Mouse (Mus musculus): Measurements from ENCODE around the gene Dusp1. TPM values are rescaled to one million over a fixed set of nuclear protein-coding genes. Genes with fewer than 3 reads are reported as not detected.

Gene Dusp1
- polyA plus RNA-seq, 1 experiment from 2014 or later: 25.9 TPM

- H3K4me3 ChIP-seq (ENCODE audit: low read depth, low read length): peak overlapping the region; percentile 93
- peak; percentile 88 for ATAC-seq (ENCODE audit: low read depth)
- peaks cover 64% of the 10 kb centered on the region for H3K4me1 ChIP-seq (ENCODE audit: control insufficient read depth, low read depth, low read length)
- peak overlapping the region; percentile 98 for H3K27ac ChIP-seq (ENCODE audit: low read length)
- no peaks in the 10 kb centered on the region for H3K9me3 ChIP-seq (replicated peaks; ENCODE audit: control insufficient read depth, low read length)
- H3K36me3 ChIP-seq (ENCODE audit: control insufficient read depth, insufficient read depth): peaks cover 14% of the 10 kb centered on the region
- H3K27me3 ChIP-seq (ENCODE audit: control insufficient read depth, insufficient read depth, low read depth, low read length): no peaks in the 10 kb centered on the region
- H3K4me2 ChIP-seq (ENCODE audit: low read depth, low read length): peak overlapping the region; percentile 87
- H3K9ac ChIP-seq (ENCODE audit: low read depth, low read length): peak overlapping the region; percentile 92
- under 1% methylated on average over 58 of the region's 58 CpGs for WGBS (ENCODE audit: insufficient replicate concordance)
Measured at GRCm38 (mm10) chr17:26508345-26508960, 53.5 kb downstream of the Dusp1 start.

- under 1% methylated on average over 46 of the region's 46 CpGs for WGBS (ENCODE audit: insufficient replicate concordance)
- no peaks in the 10 kb centered on the region for H3K27me3 ChIP-seq (ENCODE audit: control insufficient read depth, insufficient read depth, low read depth, low read length)
- ATAC-seq (ENCODE audit: low read depth): peak; percentile 71
- peak overlapping the region; percentile 92 for H3K9ac ChIP-seq (ENCODE audit: low read depth, low read length)
- H3K4me1 ChIP-seq (ENCODE audit: control insufficient read depth, low read depth, low read length): peaks cover 64% of the 10 kb centered on the region
- no peaks in the 10 kb centered on the region for H3K9me3 ChIP-seq (replicated peaks; ENCODE audit: control insufficient read depth, low read length)
- H3K4me2 ChIP-seq (ENCODE audit: low read depth, low read length): peak overlapping the region; percentile 87
- H3K27ac ChIP-seq (ENCODE audit: low read length): peak overlapping the region; percentile 98
- H3K4me3 ChIP-seq (ENCODE audit: low read depth, low read length): peak overlapping the region; percentile 93
- H3K36me3 ChIP-seq (ENCODE audit: control insufficient read depth, insufficient read depth): peaks cover 14% of the 10 kb centered on the region
Measured at GRCm38 (mm10) chr17:26507966-26508344, 54.0 kb downstream of the Dusp1 start.

DNA sequence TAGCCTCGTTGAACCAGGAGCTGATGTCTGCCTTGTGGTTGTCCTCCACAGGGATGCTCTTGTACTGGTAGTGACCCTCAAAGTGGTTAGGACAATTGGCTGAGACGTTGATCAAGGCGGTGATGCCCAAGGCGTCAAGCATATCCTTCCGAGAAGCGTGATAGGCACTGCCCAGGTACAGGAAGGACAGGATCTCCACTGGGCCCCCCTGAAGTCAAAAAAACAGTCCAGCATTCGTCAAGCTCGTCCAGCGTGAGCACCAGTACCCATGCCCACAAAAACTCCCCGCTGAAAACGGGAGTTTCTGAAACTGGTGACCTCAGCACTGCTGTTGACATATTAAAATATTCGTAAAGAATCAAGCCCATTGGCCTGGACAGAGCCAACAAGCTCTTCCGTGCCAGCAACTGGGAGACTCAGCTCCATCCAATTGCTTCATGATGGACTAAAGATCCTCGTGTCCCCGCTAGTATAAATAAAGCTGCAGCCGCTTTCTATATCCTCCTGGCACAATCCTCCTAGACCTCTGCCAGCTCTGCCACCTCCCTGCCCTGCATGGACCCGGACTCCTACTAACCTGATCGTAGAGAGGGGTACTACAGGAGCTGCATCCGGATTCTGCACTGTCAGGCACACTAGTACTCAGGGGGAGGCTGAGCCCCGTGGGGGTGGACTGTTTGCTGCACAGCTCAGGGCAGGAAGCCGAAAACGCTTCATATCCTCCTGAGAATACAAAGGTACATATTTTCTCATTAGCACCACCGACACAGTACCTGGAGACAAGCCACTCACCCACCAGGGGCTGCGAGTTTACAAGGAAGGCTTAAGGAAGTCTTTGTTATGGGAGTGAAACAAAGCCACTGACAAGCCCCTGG lies 54.7 kb downstream of the Dusp1 start:
- H3K9me3 ChIP-seq (replicated peaks; ENCODE audit: control insufficient read depth, low read length): no peaks in the 10 kb centered on the region
- H3K27ac ChIP-seq (ENCODE audit: low read length): peak overlapping the region; percentile 98
- H3K9ac ChIP-seq (ENCODE audit: low read depth, low read length): peak overlapping the region; percentile 92
- peak overlapping the region; percentile 87 for H3K4me2 ChIP-seq (ENCODE audit: low read depth, low read length)
- H3K4me3 ChIP-seq (ENCODE audit: low read depth, low read length): peak overlapping the region; percentile 93
- 28% methylated on average over 24 of the region's 24 CpGs for WGBS (ENCODE audit: insufficient replicate concordance)
- peaks cover 14% of the 10 kb centered on the region for H3K36me3 ChIP-seq (ENCODE audit: control insufficient read depth, insufficient read depth)
- ATAC-seq (ENCODE audit: low read depth): no peak
- H3K27me3 ChIP-seq (ENCODE audit: control insufficient read depth, insufficient read depth, low read depth, low read length): no peaks in the 10 kb centered on the region
- peaks cover 64% of the 10 kb centered on the region for H3K4me1 ChIP-seq (ENCODE audit: control insufficient read depth, low read depth, low read length)

DNA sequence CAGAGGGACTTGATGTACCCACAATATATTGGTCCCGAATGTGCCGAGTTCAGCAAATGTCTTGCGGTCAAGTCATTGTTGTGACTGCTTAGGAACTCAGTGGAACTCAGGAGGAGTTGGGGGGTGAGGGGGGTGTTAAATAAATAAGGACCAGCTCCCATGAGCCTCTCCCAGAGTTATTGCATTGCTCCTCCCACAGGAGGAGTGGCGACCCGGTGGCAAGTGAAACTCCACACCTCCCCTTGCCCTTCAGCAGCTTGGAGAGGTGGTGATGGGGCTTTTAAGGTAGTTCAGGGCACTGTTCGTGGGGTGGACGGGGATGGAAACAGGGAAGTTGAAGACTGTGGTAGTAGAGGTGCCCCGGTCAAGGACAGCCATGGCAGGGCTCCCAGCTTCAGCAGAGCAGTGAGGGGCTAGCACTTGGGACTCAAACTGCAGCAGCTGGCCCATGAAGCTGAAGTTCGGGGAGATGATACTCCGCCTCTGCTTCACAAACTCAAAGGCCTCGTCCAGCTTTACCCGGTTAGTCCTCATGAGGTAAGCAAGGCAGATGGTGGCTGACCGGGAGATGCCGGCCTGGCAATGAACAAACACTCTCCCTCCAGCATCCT lies 55.8 kb downstream of the Dusp1 start:
- Histone ChIP-seq H3K9ac (ENCODE audit: low read depth, low read length) (peak overlapping the region; percentile 92), H3K36me3 (ENCODE audit: control insufficient read depth, insufficient read depth) (peaks cover 14% of the 10 kb centered on the region), H3K4me2 (ENCODE audit: low read depth, low read length) (peak overlapping the region; percentile 87), H3K4me3 (ENCODE audit: low read depth, low read length) (peak overlapping the region; percentile 93), H3K9me3 (replicated peaks; ENCODE audit: control insufficient read depth, low read length) (no peaks in the 10 kb centered on the region), H3K27me3 (ENCODE audit: control insufficient read depth, insufficient read depth, low read depth, low read length) (no peaks in the 10 kb centered on the region), H3K27ac (ENCODE audit: low read length) (no peak overlapping the region), H3K4me1 (ENCODE audit: control insufficient read depth, low read depth, low read length) (peaks cover 53% of the 10 kb centered on the region)
- 77% methylated on average over 14 of the region's 14 CpGs for WGBS (ENCODE audit: insufficient replicate concordance)
- ATAC-seq (ENCODE audit: low read depth): no peak

GRCm38 (mm10) chr17:26505181-26505581 lies 56.7 kb downstream of the Dusp1 start:
- no peak overlapping the region for H3K4me2 ChIP-seq (ENCODE audit: low read depth, low read length)
- H3K27me3 ChIP-seq (ENCODE audit: control insufficient read depth, insufficient read depth, low read depth, low read length): no peaks in the 10 kb centered on the region
- no peak overlapping the region for H3K27ac ChIP-seq (ENCODE audit: low read length)
- 75% methylated on average over 3 of the region's 3 CpGs for WGBS (ENCODE audit: insufficient replicate concordance)
- no peak overlapping the region for H3K9ac ChIP-seq (ENCODE audit: low read depth, low read length)
- H3K4me1 ChIP-seq (ENCODE audit: control insufficient read depth, low read depth, low read length): peaks cover 44% of the 10 kb centered on the region
- H3K9me3 ChIP-seq (replicated peaks; ENCODE audit: control insufficient read depth, low read length): no peaks in the 10 kb centered on the region
- peaks cover 14% of the 10 kb centered on the region for H3K36me3 ChIP-seq (ENCODE audit: control insufficient read depth, insufficient read depth)
- no peak for ATAC-seq (ENCODE audit: low read depth)
- H3K4me3 ChIP-seq (ENCODE audit: low read depth, low read length): no peak overlapping the region

DNA sequence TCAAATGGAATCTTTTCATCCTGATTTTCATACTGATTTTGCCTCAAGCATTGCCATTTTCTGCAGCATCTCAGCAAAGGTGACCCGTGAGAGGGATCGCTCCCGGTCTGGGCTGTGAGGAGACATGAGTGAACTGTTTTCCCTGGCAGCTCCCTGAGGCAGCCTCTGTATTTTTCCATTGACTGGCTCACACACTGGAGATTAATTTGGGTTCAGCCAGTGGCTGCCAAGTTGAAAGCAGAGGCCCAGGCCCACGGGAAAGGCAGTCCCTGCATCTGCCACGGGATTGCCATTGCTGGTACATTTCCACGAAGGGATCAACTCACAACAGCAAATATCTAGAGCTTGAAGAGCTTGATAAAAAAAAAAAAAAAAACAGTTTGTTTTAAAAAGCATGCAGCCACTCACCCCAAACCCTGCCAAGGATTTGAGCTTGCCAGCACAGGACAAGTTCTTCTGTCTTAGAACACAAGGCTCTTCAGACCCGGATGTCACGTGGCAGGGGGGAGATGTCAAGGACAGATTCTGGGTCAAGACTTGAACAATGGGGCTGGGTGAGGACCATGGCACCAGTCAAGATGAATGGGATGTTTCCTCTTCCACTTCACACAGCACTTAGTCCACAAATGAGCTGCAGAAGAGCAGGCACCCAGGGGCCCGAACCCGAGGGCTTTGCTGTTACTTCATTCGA lies 57.8 kb downstream of the Dusp1 start:
- no peak for ATAC-seq (ENCODE audit: low read depth)
- 43% methylated on average over 11 of the region's 11 CpGs for WGBS (ENCODE audit: insufficient replicate concordance)
- H3K27ac ChIP-seq (ENCODE audit: low read length): peak overlapping the region; percentile 70
- no peak overlapping the region for H3K4me2 ChIP-seq (ENCODE audit: low read depth, low read length)
- peaks cover 14% of the 10 kb centered on the region for H3K36me3 ChIP-seq (ENCODE audit: control insufficient read depth, insufficient read depth)
- H3K9ac ChIP-seq (ENCODE audit: low read depth, low read length): no peak overlapping the region
- no peaks in the 10 kb centered on the region for H3K9me3 ChIP-seq (replicated peaks; ENCODE audit: control insufficient read depth, low read length)
- no peak overlapping the region for H3K4me3 ChIP-seq (ENCODE audit: low read depth, low read length)
- peaks cover 34% of the 10 kb centered on the region for H3K4me1 ChIP-seq (ENCODE audit: control insufficient read depth, low read depth, low read length)
- H3K27me3 ChIP-seq (ENCODE audit: control insufficient read depth, insufficient read depth, low read depth, low read length): no peaks in the 10 kb centered on the region

- peak; percentile 11; the same call in 1 of the 2 replicates for ATAC-seq (ENCODE audit: low read depth)
- Histone ChIP-seq H3K9me3 (replicated peaks; ENCODE audit: control insufficient read depth, low read length) (no peaks in the 10 kb centered on the region), H3K9ac (ENCODE audit: low read depth, low read length) (no peak overlapping the region), H3K27ac (ENCODE audit: low read length) (peak overlapping the region; percentile 70), H3K4me3 (ENCODE audit: low read depth, low read length) (no peak overlapping the region; the same call in 1 of the 2 replicates), H3K4me1 (ENCODE audit: control insufficient read depth, low read depth, low read length) (peaks cover 34% of the 10 kb centered on the region), H3K36me3 (ENCODE audit: control insufficient read depth, insufficient read depth) (peaks cover 14% of the 10 kb centered on the region), H3K27me3 (ENCODE audit: control insufficient read depth, insufficient read depth, low read depth, low read length) (no peaks in the 10 kb centered on the region), H3K4me2 (ENCODE audit: low read depth, low read length) (peak overlapping the region; percentile 28)
- 6% methylated on average over 20 of the region's 20 CpGs for WGBS (ENCODE audit: insufficient replicate concordance)
Measured at GRCm38 (mm10) chr17:26502808-26503671, 58.9 kb downstream of the Dusp1 start.

DNA sequence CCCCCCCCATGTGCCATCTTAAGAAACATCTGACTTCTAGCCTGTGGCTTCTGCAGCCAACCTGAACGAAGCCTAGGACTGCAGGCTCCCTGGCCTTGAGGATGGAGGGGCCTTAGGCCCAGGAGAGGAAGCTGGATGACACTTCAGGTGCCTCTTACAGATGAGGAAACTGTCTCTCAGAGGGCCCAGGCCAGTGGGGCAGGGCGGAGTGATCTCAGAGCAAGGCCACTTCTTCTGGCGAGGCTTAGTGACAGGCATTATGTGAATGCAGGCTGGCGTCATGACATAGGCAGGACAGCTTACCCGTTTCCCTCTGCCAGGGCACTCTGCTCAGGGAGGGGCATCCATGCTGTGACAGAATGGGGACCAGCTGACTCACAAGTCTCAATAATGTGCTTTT lies 60.1 kb downstream of the Dusp1 start:
- no peaks in the 10 kb centered on the region for H3K9me3 ChIP-seq (replicated peaks; ENCODE audit: control insufficient read depth, low read length)
- H3K27ac ChIP-seq (ENCODE audit: low read length): no peak overlapping the region
- no peak for ATAC-seq (ENCODE audit: low read depth)
- H3K4me3 ChIP-seq (ENCODE audit: low read depth, low read length): no peak overlapping the region
- H3K36me3 ChIP-seq (ENCODE audit: control insufficient read depth, insufficient read depth): peaks cover 13% of the 10 kb centered on the region
- no peak overlapping the region for H3K4me2 ChIP-seq (ENCODE audit: low read depth, low read length)
- no peaks in the 10 kb centered on the region for H3K27me3 ChIP-seq (ENCODE audit: control insufficient read depth, insufficient read depth, low read depth, low read length)
- 64% methylated on average over 5 of the region's 5 CpGs for WGBS (ENCODE audit: insufficient replicate concordance)
- peaks cover 31% of the 10 kb centered on the region for H3K4me1 ChIP-seq (ENCODE audit: control insufficient read depth, low read depth, low read length)
- no peak overlapping the region for H3K9ac ChIP-seq (ENCODE audit: low read depth, low read length)

Measured in liver, embryonic 16.5 days (tissue).